Mouse (Mus musculus) spleen, embryonic (tissue): ENCODE measurements around the gene Npepps.
"Not testable (repeated sequence)": the region's sequence is repeated elsewhere in the genome, so short reads cannot be mapped to it uniquely, and the experiment has no call there.

ENCODE experiments used
- CTCF ChIA-PET: fragments of 350-600 bp; sonication (Branson Sonifier 250); formaldehyde crosslinking; loops from one replicate; lab custom pipeline; 2022; lab: Charles Lee

Gene Npepps

DNA sequence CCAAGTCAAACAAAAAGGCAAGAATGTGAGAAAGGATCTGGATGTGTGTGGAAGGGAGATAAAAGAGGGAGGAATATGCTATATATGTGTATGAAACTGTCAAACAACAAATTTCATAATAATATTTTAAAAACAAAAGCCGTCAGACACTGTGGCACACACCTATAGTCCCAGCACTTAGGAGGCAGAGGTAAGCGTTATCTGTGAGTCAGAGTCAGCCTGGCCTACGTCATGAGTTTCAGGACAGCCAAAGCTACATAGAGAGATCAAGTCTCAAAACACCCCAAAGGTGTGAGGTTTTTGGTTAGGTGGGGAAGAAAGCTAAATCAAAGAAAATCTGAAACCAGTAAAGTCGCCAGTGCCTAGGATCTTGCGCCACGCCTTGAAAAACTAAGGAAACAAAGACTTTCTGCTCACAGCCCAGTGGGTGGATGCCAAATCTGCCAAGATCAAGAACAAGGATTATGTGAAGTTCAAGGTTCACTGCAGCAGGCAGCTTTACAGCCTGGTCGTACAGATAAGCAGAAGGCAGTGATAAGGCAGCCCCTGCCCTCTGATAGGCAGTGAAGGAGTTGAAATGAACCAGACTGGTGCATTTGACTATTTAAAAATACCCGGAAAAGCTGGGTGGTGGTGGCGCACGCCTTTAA, 33.8 kb downstream of the Npepps start:
- CTCF ChIA-PET = no interaction called here

- CTCF ChIA-PET = no interaction called here
These were observed 39.1 kb downstream of the Npepps start for GRCm38 (mm10) chr11:97241321-97241720.

DNA sequence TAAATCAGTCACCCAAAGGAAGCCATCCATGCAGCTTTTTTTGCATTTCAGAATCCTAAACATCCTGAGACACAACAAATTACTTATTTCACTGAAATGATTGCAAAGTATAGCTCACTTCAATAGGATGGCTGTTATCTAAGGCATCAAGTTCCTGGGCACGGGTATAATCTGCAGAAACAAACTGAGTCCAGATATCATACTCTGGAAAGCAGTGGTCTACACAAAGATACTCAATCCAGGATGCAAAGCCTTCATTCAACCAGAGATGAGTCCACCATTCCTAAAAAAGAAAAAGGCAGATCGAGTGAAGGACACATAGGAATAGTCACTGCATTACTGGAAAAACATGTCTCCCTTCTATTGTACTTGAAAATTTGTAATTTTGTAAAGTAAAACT, 42.5 kb downstream of the Npepps start:
- CTCF ChIA-PET = no interaction called here

- CTCF ChIA-PET = interaction anchor here (0.7 kb wide), 1 partner anchor 261 kb away, joined by 3 read pairs; no protein-coding TSS in a partner anchor
These were observed 48.0 kb downstream of the Npepps start for GRCm38 (mm10) chr11:97232436-97232835.

- CTCF ChIA-PET = no interaction called here
These were observed 51.0 kb downstream of the Npepps start for GRCm38 (mm10) chr11:97229396-97229795.

DNA sequence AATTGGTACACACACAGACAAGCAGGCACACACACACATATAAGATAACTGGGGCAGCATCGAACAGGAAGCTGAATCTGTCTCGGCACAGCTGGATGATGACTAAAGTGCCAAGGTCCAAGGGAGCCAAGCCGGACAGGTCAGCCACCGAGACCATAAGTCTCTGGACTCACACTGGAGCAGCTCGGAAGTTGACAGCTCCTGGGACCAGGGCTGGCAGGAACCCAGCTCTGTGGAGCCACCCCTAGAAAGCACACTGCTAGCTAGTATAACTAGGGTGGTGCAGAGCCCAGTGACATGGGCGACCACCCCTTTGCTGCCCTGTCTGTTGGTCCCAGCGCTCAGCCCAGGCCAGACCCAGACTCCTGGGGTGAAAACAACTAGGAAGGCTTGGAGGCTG, 51.5 kb downstream of the Npepps start:
- CTCF ChIA-PET = no interaction called here

DNA sequence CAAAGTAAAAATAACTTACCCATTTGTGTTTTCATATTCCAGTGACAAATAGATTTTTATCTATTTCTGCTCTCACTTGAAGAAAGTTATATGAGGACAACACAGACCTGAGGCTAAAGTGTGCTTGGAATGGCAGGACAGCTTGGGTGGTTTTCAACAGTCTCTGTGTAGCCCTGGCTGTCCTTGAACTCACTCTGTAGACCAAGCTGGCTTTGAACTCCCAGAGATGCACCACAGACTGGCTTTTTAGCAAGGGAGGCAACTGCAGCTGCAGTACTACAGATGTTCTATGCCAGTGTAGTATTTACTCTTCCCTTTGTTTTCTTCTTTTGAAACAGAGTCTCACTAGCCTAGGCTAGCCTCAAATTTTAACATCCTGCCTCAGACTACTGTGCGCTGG, 54.3 kb downstream of the Npepps start:
- CTCF ChIA-PET = no interaction called here

DNA sequence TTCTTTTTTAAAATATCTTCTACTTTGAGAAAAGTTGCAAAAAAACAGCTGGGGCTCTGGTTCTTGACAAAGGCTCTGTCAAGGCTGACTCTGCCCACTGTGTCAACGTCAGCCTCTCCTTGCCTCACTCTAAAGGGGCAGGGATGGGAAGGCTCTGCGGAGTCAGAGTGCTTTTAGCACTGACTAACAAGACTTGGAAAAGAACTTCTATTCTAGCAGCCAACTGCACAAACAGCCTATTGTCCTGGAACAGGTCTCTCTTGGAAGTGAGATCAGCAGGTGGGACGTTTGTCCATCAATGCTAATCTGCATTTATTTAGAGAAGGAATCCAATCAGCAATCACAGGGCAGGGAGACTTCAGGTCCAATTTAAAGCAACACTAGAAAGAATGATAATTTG, 57.0 kb downstream of the Npepps start:
- CTCF ChIA-PET = no interaction called here

DNA sequence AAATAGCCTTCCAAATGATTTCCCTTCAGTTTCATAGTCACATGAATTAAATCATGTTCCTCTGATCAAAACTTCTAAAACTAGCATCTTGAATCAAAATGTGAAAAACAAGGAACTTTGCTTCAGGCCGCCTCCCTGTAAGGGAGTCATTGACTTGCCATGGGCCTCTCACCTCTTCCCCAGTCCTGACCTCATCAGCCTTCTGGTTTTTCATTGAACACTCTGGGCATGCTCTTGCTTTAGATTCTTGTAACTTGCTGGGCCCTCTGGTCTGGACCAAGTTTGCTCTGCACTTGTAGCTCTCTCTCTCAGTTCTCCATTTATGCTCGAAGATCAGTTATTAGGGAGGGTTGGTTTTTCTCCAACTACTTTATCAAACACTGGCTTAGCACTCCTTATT, 58.8 kb downstream of the Npepps start:
- CTCF ChIA-PET = no interaction called here

GRCm38 (mm10) chr11:97220211-97220610, 60.2 kb downstream of the Npepps start:
- CTCF ChIA-PET = interaction anchor here (0.7 kb wide), 1 partner anchor 44 kb away, joined by 3 read pairs; no protein-coding TSS in a partner anchor

GRCm38 (mm10) chr11:97214411-97214810, 66.0 kb downstream of the Npepps start:
- CTCF ChIA-PET = no interaction called here

GRCm38 (mm10) chr11:97210728-97211400, 69.6 kb downstream of the Npepps start:
- CTCF ChIA-PET = no interaction called here

GRCm38 (mm10) chr11:97207011-97207422, 73.4 kb downstream of the Npepps start:
- CTCF ChIA-PET = no interaction called here

GRCm38 (mm10) chr11:97199519-97199918, 80.9 kb downstream of the Npepps start:
- CTCF ChIA-PET = interaction anchor here (0.6 to 0.8 kb wide), 2 partner anchors 460 to 788 kb away, joined by 3 read pairs; no protein-coding TSS in a partner anchor

- CTCF ChIA-PET = interaction anchor here (0.8 kb wide), 1 partner anchor 459 kb away, joined by 3 read pairs; no protein-coding TSS in a partner anchor
These were observed 81.8 kb downstream of the Npepps start for GRCm38 (mm10) chr11:97198601-97199000.

- CTCF ChIA-PET = interaction anchor here (0.6 kb wide), 1 partner anchor 126 kb away, joined by 5 read pairs; no protein-coding TSS in a partner anchor
These were observed 83.4 kb downstream of the Npepps start for GRCm38 (mm10) chr11:97197021-97197420.

DNA sequence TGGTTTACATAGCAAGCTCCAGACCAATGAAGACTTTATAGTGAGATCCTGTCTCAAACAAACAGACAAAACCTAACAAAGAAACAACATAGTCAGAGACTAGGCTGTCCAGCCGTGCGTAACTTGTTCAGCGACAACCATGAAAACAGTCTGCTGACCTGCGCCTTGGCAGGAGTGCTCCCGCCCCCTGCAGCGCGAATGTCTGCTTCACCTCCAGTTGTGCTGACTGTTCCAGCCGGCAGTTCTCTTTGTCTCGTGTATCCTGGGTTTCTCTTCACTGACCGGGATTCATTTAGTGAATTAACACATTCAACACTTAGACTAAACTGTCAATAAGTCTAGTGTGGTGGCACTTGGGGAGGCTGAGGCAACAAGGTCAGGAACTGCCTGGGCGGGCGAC, 83.9 kb downstream of the Npepps start:
- CTCF ChIA-PET = interaction anchor here (0.6 kb wide), 1 partner anchor 126 kb away, joined by 5 read pairs; no protein-coding TSS in a partner anchor

DNA sequence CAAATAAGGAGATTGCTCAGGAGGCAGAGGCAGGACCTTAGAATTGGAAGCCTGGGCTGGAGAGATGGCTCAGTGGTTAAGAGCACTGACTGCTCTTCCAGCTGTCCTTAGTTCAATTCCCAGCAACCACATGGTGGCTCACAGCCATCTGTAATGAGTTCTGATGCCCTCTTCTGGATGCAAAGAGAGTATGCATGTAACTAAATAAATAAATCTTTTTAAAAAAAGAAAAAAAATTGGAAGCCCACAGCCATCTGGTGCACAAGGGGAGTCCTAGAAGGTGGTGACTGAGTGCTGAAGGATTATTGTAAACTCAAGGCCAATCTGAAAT, 87.9 kb downstream of the Npepps start:
- CTCF ChIA-PET = no interaction called here

DNA sequence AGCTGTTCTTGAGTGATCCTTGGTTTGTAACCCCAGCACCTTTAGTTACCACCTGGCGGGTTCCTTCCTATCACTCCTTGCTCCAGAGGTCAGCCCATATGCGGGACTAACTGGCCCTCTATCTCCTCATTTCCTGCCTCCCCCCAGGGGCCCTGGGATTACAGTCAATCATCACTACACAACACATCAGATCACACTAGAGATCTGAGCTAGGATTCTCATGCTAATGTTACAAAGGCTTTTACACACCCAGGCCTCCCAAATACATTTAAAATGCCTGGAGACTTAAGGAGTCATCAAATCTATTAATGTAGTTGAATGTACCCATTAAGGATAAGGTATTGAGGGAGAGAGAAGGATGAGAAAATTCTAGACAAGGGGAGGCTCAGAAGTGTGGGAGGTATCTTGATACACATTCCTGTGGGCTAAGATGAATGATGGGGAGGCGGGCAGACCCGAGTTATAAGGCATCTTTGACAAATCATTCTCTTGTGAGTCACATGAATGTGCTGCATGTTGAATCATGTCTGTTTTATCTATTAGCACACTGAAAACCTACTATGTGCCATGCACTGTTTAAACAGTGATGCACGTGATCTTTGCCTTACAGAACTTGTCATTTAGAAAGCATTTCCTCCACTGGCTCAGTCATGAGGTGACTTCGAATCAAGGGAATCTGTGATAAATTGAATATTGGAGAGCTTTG, 88.4 kb downstream of the Npepps start:
- CTCF ChIA-PET = no interaction called here

GRCm38 (mm10) chr11:97190992-97191391, 89.4 kb downstream of the Npepps start:
- CTCF ChIA-PET = no interaction called here

DNA sequence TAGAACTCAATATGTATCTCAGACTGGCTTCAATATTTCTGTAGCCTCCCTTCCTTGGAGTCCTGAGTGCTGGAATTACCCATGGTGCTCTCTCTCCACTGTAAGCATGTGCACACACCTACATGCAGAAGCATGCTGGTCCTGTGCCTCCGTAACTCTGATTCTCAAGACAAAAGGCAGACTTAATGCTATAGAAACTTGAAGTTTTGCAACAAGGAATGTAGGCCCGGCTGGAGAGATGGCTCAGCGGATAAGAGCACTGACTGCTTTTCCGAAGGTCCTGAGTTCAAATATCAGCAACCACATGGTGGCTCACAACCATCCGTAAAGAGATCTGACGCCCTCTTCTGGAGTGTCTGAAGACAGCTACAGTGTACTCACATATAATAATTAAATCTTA, 90.8 kb downstream of the Npepps start:
- CTCF ChIA-PET = not testable (repeated sequence)

DNA sequence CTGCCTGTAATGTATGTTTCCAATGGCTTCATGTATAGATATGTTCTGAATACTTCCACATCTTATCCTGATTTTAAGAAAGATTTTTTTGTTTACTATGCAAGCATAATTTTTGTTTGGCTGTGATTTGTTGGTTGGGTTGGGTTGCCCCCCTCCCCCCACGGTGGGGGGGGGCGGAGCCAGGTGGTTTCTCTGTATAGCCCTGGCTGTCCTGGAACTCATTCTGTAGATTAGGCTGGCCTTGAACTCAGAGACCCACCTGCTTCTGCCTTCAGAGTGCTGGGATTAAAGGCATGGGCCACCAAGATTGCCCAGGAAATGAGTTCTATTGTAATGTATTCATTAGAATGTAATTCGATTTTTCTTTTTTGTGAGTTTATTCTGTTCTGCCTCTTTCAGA, 91.2 kb downstream of the Npepps start:
- CTCF ChIA-PET = no interaction called here

GRCm38 (mm10) chr11:97188643-97188955, 91.8 kb downstream of the Npepps start:
- CTCF ChIA-PET = no interaction called here
